Mouse (Mus musculus) embryonic fibroblast, embryonic 13.5 days (primary cell): Measurements from ENCODE around the gene Rapgef4.

Experiments used
- CTCF ChIP-seq: IDR thresholded peaks from 2 replicates; pipeline ENCODE4 v1.5.1; 2011; ENCODE audit warnings: mild to moderate bottlenecking, control low read depth, low read length, moderate library complexity, borderline replicate concordance; ENCODE audit not compliant: insufficient read depth
- POLR2A ChIP-seq: IDR thresholded peaks from 2 replicates; pipeline ENCODE4 v1.6.1; 2011; ENCODE audit warnings: low read depth, mild to moderate bottlenecking, control low read depth, low read length, moderate library complexity

- TF ChIP-seq POLR2A = no peak
- no peak for TF ChIP-seq CTCF
Observed at GRCm38 (mm10) chr2:72015366-72015765, 34.3 kb downstream of the Rapgef4 start.
